Mouse (Mus musculus): ENCODE measurements around the gene Ptprn2. TPM values are rescaled to one million over a fixed set of nuclear protein-coding genes. Genes with fewer than 3 reads are reported as not detected.
"Not testable (repeated sequence)": the region's sequence is repeated elsewhere in the genome, so short reads cannot be mapped to it uniquely, and the experiment has no call there.

The Ptprn2 gene
- polyA plus RNA-seq, 1 experiment from 2014 or later: 15.8 TPM

GRCm38 (mm10) chr12:116567170-116567569 lies 81.7 kb downstream of the Ptprn2 start:
- no peak overlapping the region for H3K4me2 ChIP-seq (ENCODE audit: low read length)
- H3K4me3 ChIP-seq (replicated peaks; ENCODE audit: low read depth, low read length): no peak overlapping the region
- no peak for ATAC-seq (ENCODE audit: low FRiP score, low TSS enrichment)
- WGBS: 88% methylated on average over 2 of the region's 2 CpGs
- H3K9ac ChIP-seq (replicated peaks; ENCODE audit: low read length): no peak overlapping the region
- no peak overlapping the region for H3K27ac ChIP-seq (replicated peaks; ENCODE audit: low read depth, low read length)
- DNase-seq: no peak
- H3K36me3 ChIP-seq (ENCODE audit: control insufficient read depth, insufficient read depth, low read length): no peaks in the 10 kb centered on the region
- no peaks in the 10 kb centered on the region for H3K27me3 ChIP-seq (ENCODE audit: control insufficient read depth, insufficient read depth, low read length)
- H3K4me1 ChIP-seq (ENCODE audit: control insufficient read depth, insufficient read depth, low read length): no peaks in the 10 kb centered on the region
- H3K9me3 ChIP-seq (ENCODE audit: control insufficient read depth, low read length): no peaks in the 10 kb centered on the region

GRCm38 (mm10) chr12:116569568-116569967 lies 84.0 kb downstream of the Ptprn2 start:
- Histone ChIP-seq H3K27me3 (ENCODE audit: control insufficient read depth, insufficient read depth, low read length) (no peaks in the 10 kb centered on the region), H3K9ac (replicated peaks; ENCODE audit: low read length) (no peak overlapping the region), H3K9me3 (ENCODE audit: control insufficient read depth, low read length) (no peaks in the 10 kb centered on the region), H3K4me1 (ENCODE audit: control insufficient read depth, insufficient read depth, low read length) (no peaks in the 10 kb centered on the region), H3K4me2 (ENCODE audit: low read length) (no peak overlapping the region), H3K4me3 (replicated peaks; ENCODE audit: low read depth, low read length) (no peak overlapping the region), H3K36me3 (ENCODE audit: control insufficient read depth, insufficient read depth, low read length) (no peaks in the 10 kb centered on the region), H3K27ac (replicated peaks; ENCODE audit: low read depth, low read length) (no peak overlapping the region)
- WGBS: 73% methylated on average over 1 of the region's 1 CpGs
- no peak for ATAC-seq (ENCODE audit: low FRiP score, low TSS enrichment)
- DNase-seq: no peak

- Histone ChIP-seq H3K27me3 (ENCODE audit: control insufficient read depth, insufficient read depth, low read length) (no peaks in the 10 kb centered on the region), H3K27ac (replicated peaks; ENCODE audit: low read depth, low read length) (no peak overlapping the region), H3K9me3 (ENCODE audit: control insufficient read depth, low read length) (no peaks in the 10 kb centered on the region), H3K4me1 (ENCODE audit: control insufficient read depth, insufficient read depth, low read length) (no peaks in the 10 kb centered on the region), H3K4me3 (replicated peaks; ENCODE audit: low read depth, low read length) (no peak overlapping the region), H3K9ac (replicated peaks; ENCODE audit: low read length) (no peak overlapping the region), H3K4me2 (ENCODE audit: low read length) (no peak overlapping the region), H3K36me3 (ENCODE audit: control insufficient read depth, insufficient read depth, low read length) (no peaks in the 10 kb centered on the region)
- WGBS: 83% methylated on average over 5 of the region's 5 CpGs
- ATAC-seq (ENCODE audit: low FRiP score, low TSS enrichment) (no peak), DNase-seq (no peak)
Measured at GRCm38 (mm10) chr12:116574102-116574501, 88.6 kb downstream of the Ptprn2 start.

GRCm38 (mm10) chr12:116574720-116575119 lies 89.2 kb downstream of the Ptprn2 start:
- no peak overlapping the region for H3K27ac ChIP-seq (replicated peaks; ENCODE audit: low read depth, low read length)
- DNase-seq: no peak
- no peak overlapping the region for H3K4me2 ChIP-seq (ENCODE audit: low read length)
- H3K27me3 ChIP-seq (ENCODE audit: control insufficient read depth, insufficient read depth, low read length): no peaks in the 10 kb centered on the region
- no peaks in the 10 kb centered on the region for H3K9me3 ChIP-seq (ENCODE audit: control insufficient read depth, low read length)
- 75% methylated on average over 5 of the region's 5 CpGs for WGBS
- H3K36me3 ChIP-seq (ENCODE audit: control insufficient read depth, insufficient read depth, low read length): no peaks in the 10 kb centered on the region
- H3K9ac ChIP-seq (replicated peaks; ENCODE audit: low read length): no peak overlapping the region
- H3K4me1 ChIP-seq (ENCODE audit: control insufficient read depth, insufficient read depth, low read length): no peaks in the 10 kb centered on the region
- H3K4me3 ChIP-seq (replicated peaks; ENCODE audit: low read depth, low read length): no peak overlapping the region
- no peak for ATAC-seq (ENCODE audit: low FRiP score, low TSS enrichment)

GRCm38 (mm10) chr12:116577917-116578316 lies 92.4 kb downstream of the Ptprn2 start:
- peaks cover 16% of the 10 kb centered on the region for H3K4me1 ChIP-seq (ENCODE audit: control insufficient read depth, insufficient read depth, low read length)
- H3K4me2 ChIP-seq (ENCODE audit: low read length); DNase-seq; H3K36me3 ChIP-seq (ENCODE audit: control insufficient read depth, insufficient read depth, low read length); H3K9ac ChIP-seq (replicated peaks; ENCODE audit: low read length); H3K27me3 ChIP-seq (ENCODE audit: control insufficient read depth, insufficient read depth, low read length); H3K4me3 ChIP-seq (replicated peaks; ENCODE audit: low read depth, low read length); ATAC-seq (ENCODE audit: low FRiP score, low TSS enrichment); H3K9me3 ChIP-seq (ENCODE audit: control insufficient read depth, low read length); H3K27ac ChIP-seq (replicated peaks; ENCODE audit: low read depth, low read length): not testable (repeated sequence)
- WGBS: 92% methylated on average over 1 of the region's 1 CpGs

- Histone ChIP-seq H3K9ac (replicated peaks; ENCODE audit: low read length) (peak overlapping the region; percentile 29; the same call in 1 of the 2 replicates), H3K9me3 (ENCODE audit: control insufficient read depth, low read length) (no peaks in the 10 kb centered on the region), H3K36me3 (ENCODE audit: control insufficient read depth, insufficient read depth, low read length) (no peaks in the 10 kb centered on the region), H3K4me1 (ENCODE audit: control insufficient read depth, insufficient read depth, low read length) (peaks cover 16% of the 10 kb centered on the region), H3K4me2 (ENCODE audit: low read length) (no peak overlapping the region), H3K27me3 (ENCODE audit: control insufficient read depth, insufficient read depth, low read length) (no peaks in the 10 kb centered on the region), H3K27ac (replicated peaks; ENCODE audit: low read depth, low read length) (peak overlapping the region; percentile 75), H3K4me3 (replicated peaks; ENCODE audit: low read depth, low read length) (no peak overlapping the region)
- ATAC-seq (ENCODE audit: low FRiP score, low TSS enrichment) (no peak), DNase-seq (no peak)
- 51% methylated on average over 8 of the region's 8 CpGs for whole genome bisulfite sequencing
Measured at GRCm38 (mm10) chr12:116580827-116581544, 95.5 kb downstream of the Ptprn2 start.

GRCm38 (mm10) chr12:116581864-116582263 lies 96.3 kb downstream of the Ptprn2 start:
- peak; percentile 74 for DNase-seq

GRCm38 (mm10) chr12:116582829-116583228 lies 97.3 kb downstream of the Ptprn2 start:
- Histone ChIP-seq H3K4me3 (replicated peaks; ENCODE audit: low read depth, low read length) (no peak overlapping the region), H3K9me3 (ENCODE audit: control insufficient read depth, low read length) (no peaks in the 10 kb centered on the region), H3K4me1 (ENCODE audit: control insufficient read depth, insufficient read depth, low read length) (peaks cover 16% of the 10 kb centered on the region), H3K36me3 (ENCODE audit: control insufficient read depth, insufficient read depth, low read length) (no peaks in the 10 kb centered on the region), H3K4me2 (ENCODE audit: low read length) (no peak overlapping the region), H3K27ac (replicated peaks; ENCODE audit: low read depth, low read length) (peak overlapping the region; percentile 47; the same call in 1 of the 2 replicates), H3K9ac (replicated peaks; ENCODE audit: low read length) (no peak overlapping the region), H3K27me3 (ENCODE audit: control insufficient read depth, insufficient read depth, low read length) (no peaks in the 10 kb centered on the region)
- no peak for ATAC-seq (ENCODE audit: low FRiP score, low TSS enrichment)
- no peak for DNase-seq
- 90% methylated on average over 4 of the region's 4 CpGs for WGBS

More at GRCm38 (mm10) chr12:116581864-116582263, 96.3 kb downstream of the Ptprn2 start:
- Histone ChIP-seq H3K4me2 (ENCODE audit: low read length) (no peak overlapping the region), H3K27ac (replicated peaks; ENCODE audit: low read depth, low read length) (peak overlapping the region; percentile 5; the same call in 1 of the 2 replicates), H3K4me1 (ENCODE audit: control insufficient read depth, insufficient read depth, low read length) (peaks cover 16% of the 10 kb centered on the region), H3K4me3 (replicated peaks; ENCODE audit: low read depth, low read length) (no peak overlapping the region), H3K27me3 (ENCODE audit: control insufficient read depth, insufficient read depth, low read length) (no peaks in the 10 kb centered on the region), H3K9ac (replicated peaks; ENCODE audit: low read length) (no peak overlapping the region), H3K36me3 (ENCODE audit: control insufficient read depth, insufficient read depth, low read length) (no peaks in the 10 kb centered on the region), H3K9me3 (ENCODE audit: control insufficient read depth, low read length) (no peaks in the 10 kb centered on the region)
- ATAC-seq (ENCODE audit: low FRiP score, low TSS enrichment): peak; percentile 75

- WGBS: 13% methylated on average over 5 of the region's 5 CpGs
- peak; percentile 47 for DNase-seq
- peak overlapping the region; percentile 49 for H3K27ac ChIP-seq (replicated peaks; ENCODE audit: low read depth, low read length)
- H3K4me2 ChIP-seq (ENCODE audit: low read length): no peak overlapping the region
- no peak for ATAC-seq (ENCODE audit: low FRiP score, low TSS enrichment)
- no peaks in the 10 kb centered on the region for H3K9me3 ChIP-seq (ENCODE audit: control insufficient read depth, low read length)
- no peak overlapping the region for H3K4me3 ChIP-seq (replicated peaks; ENCODE audit: low read depth, low read length)
- H3K27me3 ChIP-seq (ENCODE audit: control insufficient read depth, insufficient read depth, low read length): no peaks in the 10 kb centered on the region
- no peak overlapping the region for H3K9ac ChIP-seq (replicated peaks; ENCODE audit: low read length)
- H3K4me1 ChIP-seq (ENCODE audit: control insufficient read depth, insufficient read depth, low read length): peaks cover 16% of the 10 kb centered on the region
- no peaks in the 10 kb centered on the region for H3K36me3 ChIP-seq (ENCODE audit: control insufficient read depth, insufficient read depth, low read length)
Measured at GRCm38 (mm10) chr12:116585001-116585400, 99.5 kb downstream of the Ptprn2 start.
